Mouse (Mus musculus): ENCODE measurements around the gene Slmap. TPM values are rescaled to one million over a fixed set of nuclear protein-coding genes. Genes with fewer than 3 reads are reported as not detected.

Slmap gene
- polyA plus RNA-seq (2012; rRNA removed; ENCODE audit: low replicate concordance) = 13.5 and 33.8 TPM in 2 replicates

DNA sequence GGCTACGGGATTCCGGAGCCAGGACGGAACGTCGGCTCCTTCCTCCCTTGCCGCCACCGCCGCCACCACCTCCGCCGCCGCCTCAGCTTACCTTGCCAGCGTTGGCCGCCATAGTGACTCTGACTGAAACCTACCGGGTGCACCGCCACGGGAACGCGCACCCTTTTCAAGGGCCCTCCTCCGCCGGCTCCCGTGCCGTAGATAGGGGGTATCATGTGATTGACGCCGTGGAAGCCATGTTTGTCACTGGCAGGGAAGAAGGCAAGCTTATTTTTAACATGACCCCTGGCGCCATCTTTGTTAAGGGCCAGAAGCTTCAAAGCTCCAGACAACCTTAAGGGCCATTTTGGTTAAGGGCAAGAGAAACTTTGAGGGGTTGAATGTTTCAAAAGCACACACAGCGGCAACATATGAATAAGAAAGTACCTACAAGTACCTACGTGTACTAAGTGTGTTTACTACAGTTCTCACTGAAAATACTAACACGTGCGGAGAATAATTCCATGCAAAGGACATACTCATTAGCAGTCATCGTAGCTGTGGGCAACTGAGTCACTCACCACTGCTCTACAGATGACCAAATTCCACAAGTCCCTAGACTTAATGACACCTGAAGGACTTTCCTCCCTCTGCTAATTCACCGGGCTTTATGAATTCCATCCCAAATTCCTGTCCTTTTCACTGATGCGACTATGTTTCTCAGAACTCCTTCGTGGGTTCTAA, at the start of gene Slmap:
Gene Slmap (minus strand): TSS at position 175 of the 723 bp plus-strand sequence.

DNA sequence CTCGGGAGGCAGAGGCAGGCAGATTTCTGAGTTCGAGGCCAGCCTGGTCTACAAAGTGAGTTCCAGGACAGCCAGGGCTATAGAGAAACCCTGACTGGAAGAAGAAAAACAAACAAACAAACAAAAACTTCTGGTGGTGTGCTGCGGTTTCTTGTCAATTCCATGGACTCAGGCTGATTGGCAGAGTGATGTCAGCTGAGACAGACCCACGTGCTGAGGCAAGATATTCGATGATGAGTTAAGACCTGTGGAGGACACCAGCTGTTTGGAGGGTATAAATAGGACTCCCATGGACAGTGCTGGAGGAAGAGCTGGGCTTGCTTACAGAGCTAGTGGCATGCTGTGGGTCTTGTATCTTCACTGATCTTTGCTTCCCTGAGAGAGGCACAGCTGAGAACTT, 38.8 kb upstream of the Slmap start, which contains the start of gene Dennd6a:
Gene Dennd6a (plus strand): TSS at position 301 of the 400 bp plus-strand sequence.

Other genes starting within 250 kb of the Slmap start
- gene Dennd6a, start 38.9 kb upstream of the Slmap start, polyA plus RNA-seq (2012; rRNA removed; ENCODE audit: low replicate concordance) = 12.5 and 17.6 TPM in 2 replicates
- gene Arf4, start 103.1 kb upstream of the Slmap start, polyA plus RNA-seq (2012; rRNA removed; ENCODE audit: low replicate concordance) = 147 and 193 TPM in 2 replicates
- gene Pde12, start 135.0 kb upstream of the Slmap start, polyA plus RNA-seq (2012; rRNA removed; ENCODE audit: low replicate concordance) = 3.5 and 6.0 TPM in 2 replicates
- 0.01 TPM in 1 of 2 replicates, not detected in the other for gene Dnah12, start 158.3 kb upstream of the Slmap start, polyA plus RNA-seq (2012; rRNA removed; ENCODE audit: low replicate concordance)